Comparison of ENCODE assay signal across 15 mouse cellular contexts in the genomic region with DNA sequence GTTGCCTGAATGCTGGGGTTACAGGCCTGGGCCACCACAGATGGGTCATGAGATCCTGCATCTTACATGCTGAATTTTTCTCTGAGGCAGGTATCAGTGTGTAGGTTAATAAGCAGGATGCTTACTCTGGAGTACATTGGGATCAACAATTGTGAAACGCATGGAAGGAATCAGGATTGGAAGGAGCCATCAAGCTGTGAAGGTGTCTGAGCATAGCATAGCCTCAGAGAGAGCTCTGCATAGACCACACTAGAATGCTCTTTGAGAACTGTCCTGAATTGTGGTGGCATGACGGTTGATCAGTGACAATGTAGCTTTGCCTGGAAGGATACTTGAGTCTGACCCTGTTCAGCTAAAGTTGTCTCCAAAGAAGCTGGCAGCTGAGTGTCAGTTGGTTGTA.
"Had no signal": no experiment of that assay in that cellular context is flagged by ENCODE, and none has a peak within 500 bp of the region (broad histone marks: within the 10 kb centered on the region; RNA-seq: fewer than 3 reads in every experiment).

No protein-coding gene starts in this region.

- H3K27me3 ChIP-seq: midbrain, embryonic 12.5 days; neural tube, embryonic 13.5 days; neural tube, embryonic 15.5 days had no signal

- H3K9me3 ChIP-seq: midbrain, embryonic 10.5 days; midbrain, embryonic 12.5 days; neural tube, embryonic 13.5 days; neural tube, embryonic 15.5 days had no signal

- H3K9ac ChIP-seq: lung, embryonic 14.5 days; midbrain, embryonic 12.5 days; neural tube, embryonic 13.5 days; neural tube, embryonic 15.5 days had no signal

- H3K4me1 ChIP-seq: midbrain, embryonic 10.5 days; midbrain, embryonic 12.5 days; neural tube, embryonic 13.5 days; neural tube, embryonic 15.5 days had no signal

- DNase-seq: lung, adult 18-20 months; lung, embryonic 14.5 days; lung, postnatal 10 days; lung, postnatal 4 days; midbrain, embryonic 14.5 days; retina, postnatal 1 day; right cerebral cortex, adult 18-20 months; right cerebral cortex, postnatal 25 days; right cerebral cortex, postnatal 4 days had no signal

- H3K4me2 ChIP-seq: lung, embryonic 14.5 days; midbrain, embryonic 12.5 days; neural tube, embryonic 13.5 days; neural tube, embryonic 15.5 days had no signal

- H3K4me3 ChIP-seq: midbrain, embryonic 10.5 days; midbrain, embryonic 12.5 days; myocyte; neural tube, embryonic 13.5 days; neural tube, embryonic 15.5 days had no signal

- H3K27ac ChIP-seq: midbrain, embryonic 10.5 days; midbrain, embryonic 12.5 days; neural tube, embryonic 13.5 days; neural tube, embryonic 15.5 days had no signal

- H3K36me3 ChIP-seq: midbrain, embryonic 10.5 days; midbrain, embryonic 12.5 days; neural tube, embryonic 13.5 days; neural tube, embryonic 15.5 days had no signal

- ATAC-seq: midbrain, embryonic 16.5 days had no signal
